Mouse (Mus musculus): ENCODE measurements at regions not wholly inside any gene's neighbourhood (a gene's known extent, or its start where the extent isn't known, plus 50 kb on each side); places are given as distances from the start of the nearest gene placed in this dataset.

DNA sequence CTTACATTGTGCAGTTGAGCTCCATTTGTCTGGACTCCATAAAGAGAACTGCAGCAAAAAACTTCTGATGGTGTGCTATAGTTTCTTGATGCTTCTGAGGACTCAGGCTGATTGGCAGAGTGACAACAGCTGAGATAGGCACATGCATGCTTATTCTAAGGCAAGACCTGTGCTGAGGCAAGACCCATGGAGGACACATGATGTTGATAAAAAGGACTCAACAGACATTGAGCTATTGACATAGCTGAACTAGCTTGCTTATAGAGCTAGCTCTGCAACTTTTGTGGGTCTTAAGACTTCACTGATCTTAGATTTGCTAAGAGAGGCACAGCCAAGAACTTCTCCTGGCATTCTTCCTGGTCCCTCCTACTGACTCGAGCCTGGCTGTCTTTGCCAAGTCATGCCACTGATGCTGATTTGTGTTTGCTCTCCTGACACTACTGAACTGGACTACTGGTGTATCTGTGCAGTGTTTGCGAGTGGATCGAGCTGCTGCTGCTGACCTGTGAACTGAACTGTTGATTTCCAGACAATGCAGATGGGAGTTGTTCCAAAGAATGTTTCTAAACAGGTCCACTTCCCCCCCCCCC is 64.1 kb downstream of the Zxdb start:
- no peak for TF ChIP-seq CTCF (IDR thresholded peaks at IDR 0.05; ENCODE audit: extremely low read depth, insufficient read depth, insufficient read length, insufficient replicate concordance)
- no peak for TF ChIP-seq POLR2A (IDR thresholded peaks at IDR 0.05; ENCODE audit: low read depth, low read length)

All from spleen, adult 2 months (tissue).